Mouse (Mus musculus) skeletal muscle tissue, adult 2 months (tissue): Measurements from ENCODE around the gene Itln1.

Experiments used
- DNase-seq: peaks from one replicate; pipeline ENCODE4 v3.0.0-alpha.2; 2012; ENCODE audit warnings: low read depth, low spot score

Itln1 gene

GRCm38 (mm10) chr1:171535194-171535593 is at the start of gene Itln1:
Itln1 (minus strand) TSS chr1:171535294.
- no peak for DNase-seq

GRCm38 (mm10) chr1:171584584-171584983 is 49.5 kb upstream of the Itln1 start:
- DNase-seq, result no peak

- no peak for DNase-seq
Measured at GRCm38 (mm10) chr1:171577168-171577567, 42.1 kb upstream of the Itln1 start.

GRCm38 (mm10) chr1:171568436-171568835 is 33.3 kb upstream of the Itln1 start:
- DNase-seq, result no peak

- peak; percentile 26 for DNase-seq
Measured at GRCm38 (mm10) chr1:171566777-171567176, 31.7 kb upstream of the Itln1 start.

- DNase-seq, result no peak
Measured at GRCm38 (mm10) chr1:171565888-171566287, 30.8 kb upstream of the Itln1 start.

GRCm38 (mm10) chr1:171564247-171564646 is 29.2 kb upstream of the Itln1 start:
- DNase-seq, result no peak

GRCm38 (mm10) chr1:171563042-171563441 is 27.9 kb upstream of the Itln1 start:
- DNase-seq, result no peak

GRCm38 (mm10) chr1:171561639-171562225 is 26.6 kb upstream of the Itln1 start:
- DNase-seq, result no peak

GRCm38 (mm10) chr1:171561200-171561599 is 26.1 kb upstream of the Itln1 start:
- peak; percentile 10 for DNase-seq

GRCm38 (mm10) chr1:171560262-171560661 is 25.2 kb upstream of the Itln1 start:
- DNase-seq, result no peak

- DNase-seq, result no peak
Measured at GRCm38 (mm10) chr1:171558898-171559297, 23.8 kb upstream of the Itln1 start, which contains the start of gene Cd244a. Cd244a (plus strand) TSS chr1:171559193.

- no peak for DNase-seq
Measured at GRCm38 (mm10) chr1:171558407-171558806, 23.3 kb upstream of the Itln1 start.

GRCm38 (mm10) chr1:171556366-171556765 is 21.3 kb upstream of the Itln1 start:
- DNase-seq, result no peak

- no peak for DNase-seq
Measured at GRCm38 (mm10) chr1:171553359-171554341, 18.6 kb upstream of the Itln1 start.

GRCm38 (mm10) chr1:171552230-171552629 is 17.1 kb upstream of the Itln1 start:
- no peak for DNase-seq

GRCm38 (mm10) chr1:171551326-171551725 is 16.2 kb upstream of the Itln1 start:
- DNase-seq, result no peak

- no peak for DNase-seq
Measured at GRCm38 (mm10) chr1:171540694-171541093, 5.6 kb upstream of the Itln1 start.

- DNase-seq, result no peak
Measured at GRCm38 (mm10) chr1:171534557-171534956, 537 bp downstream of the Itln1 start.

GRCm38 (mm10) chr1:171532830-171533229 is 2.3 kb downstream of the Itln1 start:
- DNase-seq, result no peak

GRCm38 (mm10) chr1:171531367-171531766 is 3.7 kb downstream of the Itln1 start:
- no peak for DNase-seq

GRCm38 (mm10) chr1:171515557-171515956 is 19.5 kb downstream of the Itln1 start:
- DNase-seq, result no peak

GRCm38 (mm10) chr1:171515039-171515438 is 20.1 kb downstream of the Itln1 start:
- no peak for DNase-seq
